Mouse (Mus musculus) ES-E14 (cell line): ENCODE results near the gene Rptor. TPM values are rescaled to one million over a fixed set of nuclear protein-coding genes. Genes with fewer than 3 reads are reported as not detected.

ENCODE experiments used
- DNase-seq: peaks from one replicate; pipeline ENCODE4 v3.0.0-alpha.2; 2013; ENCODE audit warnings: low read depth, low spot score
- H3K27ac ChIP-seq: 2 replicates; pipeline ENCODE4 v1.5.1; 2012; ENCODE audit warnings: low read depth, mild to moderate bottlenecking, low read length, moderate library complexity, mixed read lengths; ENCODE audit not compliant: poor library complexity, insufficient read depth, severe bottlenecking
- H3K36me3 ChIP-seq: 2 replicates; pipeline ENCODE4 v1.6.1; 2012; ENCODE audit warnings: mild to moderate bottlenecking, low read length, moderate library complexity, mixed read lengths; ENCODE audit not compliant: control insufficient read depth, poor library complexity, insufficient read depth, severe bottlenecking
- H3K4me1 ChIP-seq, 2 experiments: fragments of 150-350 bp in 1 of 2; sonication (generic) in 1 of 2; 2 replicates each; pipeline ENCODE4 v1.6.1; 2012; ENCODE audit warnings: low read length in 2 of 2, mild to moderate bottlenecking in 1 of 2, mixed read lengths in 1 of 2; ENCODE audit not compliant: control insufficient read depth in 2 of 2, insufficient read depth in 2 of 2, poor library complexity in 1 of 2
- H3K4me3 ChIP-seq, 2 experiments: fragments of 150-350 bp in 1 of 2; sonication (generic) in 1 of 2; 2 replicates each; pipeline ENCODE4 v1.5.1; 2012; ENCODE audit warnings: low read length in 2 of 2, low read depth in 1 of 2, mild to moderate bottlenecking in 1 of 2, mixed read lengths in 1 of 2; ENCODE audit not compliant: insufficient read depth in 1 of 2, poor library complexity in 1 of 2, severe bottlenecking in 1 of 2
- H3K9ac ChIP-seq: 2 replicates; pipeline ENCODE4 v1.6.1; 2012; ENCODE audit warnings: low read depth, mild to moderate bottlenecking, low read length, mixed read lengths; ENCODE audit not compliant: poor library complexity, insufficient read depth, severe bottlenecking
- H3K9me3 ChIP-seq: fragments of 150-350 bp; sonication (generic); 2 replicates; pipeline ENCODE4 v1.6.1; 2012; ENCODE audit warnings: low read depth, mild to moderate bottlenecking, low read length; ENCODE audit not compliant: control insufficient read depth, insufficient read depth
- CHD2 ChIP-seq: IDR thresholded peaks from 2 replicates; pipeline ENCODE4 v1.6.1; 2014; ENCODE audit warnings: mild to moderate bottlenecking, low read depth, low read length, inconsistent platforms
- HCFC1 ChIP-seq: IDR thresholded peaks from 2 replicates; pipeline ENCODE4 v1.6.1; 2012; ENCODE audit warnings: low read length, inconsistent platforms, borderline replicate concordance; ENCODE audit not compliant: insufficient read depth
- MAFK ChIP-seq: IDR thresholded peaks from 2 replicates; pipeline ENCODE4 v1.6.1; 2014; ENCODE audit warnings: mild to moderate bottlenecking, low read depth, low read length, inconsistent platforms; ENCODE audit not compliant: insufficient read depth
- ZC3H11A ChIP-seq: IDR thresholded peaks from 2 replicates; pipeline ENCODE4 v1.6.1; 2012; ENCODE audit warnings: low read depth, mild to moderate bottlenecking, inconsistent platforms, low read length, borderline replicate concordance
- ZNF384 ChIP-seq: IDR thresholded peaks from 2 replicates; pipeline ENCODE4 v1.6.1; 2012; ENCODE audit warnings: low read depth, low read length, inconsistent platforms
- in situ Hi-C, 2 experiments: fragments of 600-800 bp; cut with MboI; formaldehyde crosslinking; loops; one replicate each; pipeline ENCODE4 v1.15.1; 2025; ENCODE audit warnings: low sequenced_read_pairs in 2 of 2, inconsistent platforms in 1 of 2; ENCODE audit not compliant: unreplicated experiment in 2 of 2
- total RNA-seq: library from RNA; depleted of rRNA; stranded (reverse); fragments of 300-350 nt; gene quantifications from 2 replicates; pipeline ENCODE4 v1.2.3, GENCODE M21; 2012

Gene Rptor
- total RNA-seq, 1 experiment: 59.7 TPM

DNA sequence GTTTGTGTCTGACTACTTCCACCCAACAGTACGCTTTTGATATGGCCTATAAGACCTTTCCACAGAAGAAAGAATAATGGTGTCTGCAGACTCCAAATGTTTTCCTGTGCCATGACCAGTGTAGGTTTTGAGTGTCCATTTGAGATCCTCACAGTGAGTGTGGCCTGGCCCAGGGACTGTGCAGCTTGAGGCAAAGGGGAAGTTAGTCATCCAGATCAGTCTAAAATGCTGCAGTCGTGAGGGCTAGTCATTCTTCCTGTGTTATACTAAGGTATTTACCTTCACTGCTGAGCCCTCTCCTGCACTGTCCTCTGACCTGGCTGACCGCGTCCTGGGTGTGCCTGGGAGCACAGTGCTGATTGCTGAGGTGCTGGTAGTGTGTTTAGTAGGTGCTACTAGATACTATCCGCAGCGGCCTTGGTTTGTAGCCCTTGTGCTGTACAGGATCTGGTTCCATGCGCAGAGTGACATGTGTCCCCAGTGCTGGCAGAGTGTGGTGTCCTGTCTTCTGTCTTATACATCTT, 211.4 kb downstream of the Rptor start:
- DNase-seq: no peak
- H3K9ac ChIP-seq: no peak overlapping the region
- H3K4me3 ChIP-seq: no peak overlapping the region
- H3K27ac ChIP-seq: no peak overlapping the region
- H3K36me3 ChIP-seq: peaks cover 40% of the 10 kb centered on the region; the same call in 1 of the 2 replicates
- H3K4me1 ChIP-seq: no peaks in the 10 kb centered on the region
- in situ Hi-C loops: no loop called here
- no peak for TF ChIP-seq HCFC1
- no peaks in the 10 kb centered on the region for H3K9me3 ChIP-seq

DNA sequence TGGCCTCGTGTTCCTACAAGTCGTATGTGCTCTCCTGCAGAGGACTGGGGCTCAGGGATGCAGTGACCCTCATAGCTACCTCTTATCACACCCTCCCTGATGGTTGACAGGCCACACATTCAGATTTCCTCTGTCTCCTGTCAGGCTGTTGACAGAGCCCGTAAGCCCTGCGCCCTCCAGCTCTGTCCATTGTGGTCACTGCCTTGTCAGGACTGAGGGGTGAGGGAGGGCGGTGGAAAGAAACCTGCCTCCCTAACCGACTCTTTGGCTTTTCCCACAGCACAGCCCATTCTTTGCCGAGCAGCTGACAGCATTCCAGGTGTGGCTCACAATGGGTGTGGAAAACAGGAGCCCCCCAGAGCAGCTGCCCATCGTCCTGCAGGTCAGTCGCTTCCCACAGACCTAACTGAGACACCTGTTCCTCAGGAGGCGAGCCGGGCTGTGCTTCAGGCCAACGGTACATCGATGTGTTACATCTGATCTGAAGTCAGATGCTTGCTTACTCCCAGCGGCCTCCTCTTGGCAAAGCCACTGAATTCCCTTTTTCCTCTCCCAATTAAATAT, 214.2 kb downstream of the Rptor start:
- no peak for DNase-seq
- Histone ChIP-seq H3K36me3 (peaks cover 33% of the 10 kb centered on the region; the same call in 1 of the 2 replicates), H3K4me1 (no peaks in the 10 kb centered on the region), H3K4me3 (no peak overlapping the region), H3K9ac (no peak overlapping the region), H3K9me3 (no peaks in the 10 kb centered on the region), H3K27ac (no peak overlapping the region)
- TF ChIP-seq ZC3H11A: no peak
- no peak for TF ChIP-seq HCFC1
- no peak for TF ChIP-seq ZNF384
- no peak for TF ChIP-seq CHD2
- in situ Hi-C loops: no loop called here

- in situ Hi-C loops: no loop called here
- Histone ChIP-seq H3K9ac (no peak overlapping the region), H3K9me3 (no peaks in the 10 kb centered on the region), H3K4me3 (no peak overlapping the region), H3K27ac (no peak overlapping the region), H3K4me1 (no peaks in the 10 kb centered on the region), H3K36me3 (peaks cover 28% of the 10 kb centered on the region; the same call in 1 of the 2 replicates)
- DNase-seq: no peak
- TF ChIP-seq HCFC1 (no peak), ZC3H11A (no peak), ZNF384 (no peak), MAFK (no peak)
These were observed 214.7 kb downstream of the Rptor start for GRCm38 (mm10) chr11:119817362-119817837.

DNA sequence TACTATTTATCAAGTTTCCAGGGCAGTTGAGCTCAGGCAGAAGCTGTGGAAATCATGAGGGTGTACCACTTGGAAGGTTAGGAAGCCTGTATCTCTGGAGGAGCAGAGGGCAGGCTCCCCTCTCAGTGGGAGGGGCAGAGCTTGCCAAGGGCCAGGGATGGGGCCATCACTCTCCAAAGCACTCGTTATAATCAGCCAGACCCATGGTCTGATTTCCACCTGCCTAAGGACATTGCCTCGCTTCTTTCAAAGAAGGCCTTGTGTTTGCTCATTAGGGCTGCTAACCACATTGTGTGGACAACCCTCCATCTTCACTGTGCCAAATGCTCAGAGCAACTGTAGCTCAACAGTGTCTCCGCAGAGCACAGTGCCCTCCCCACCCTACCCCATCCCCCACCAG, 215.2 kb downstream of the Rptor start:
- Histone ChIP-seq H3K9ac (no peak overlapping the region), H3K9me3 (no peaks in the 10 kb centered on the region), H3K27ac (no peak overlapping the region), H3K36me3 (peaks cover 25% of the 10 kb centered on the region; the same call in 1 of the 2 replicates), H3K4me3 (no peak overlapping the region), H3K4me1 (no peaks in the 10 kb centered on the region)
- TF ChIP-seq ZC3H11A: no peak
- no peak for TF ChIP-seq MAFK
- TF ChIP-seq CHD2: no peak
- TF ChIP-seq HCFC1: no peak
- TF ChIP-seq ZNF384: no peak
- in situ Hi-C loops: no loop called here
- no peak for DNase-seq

DNA sequence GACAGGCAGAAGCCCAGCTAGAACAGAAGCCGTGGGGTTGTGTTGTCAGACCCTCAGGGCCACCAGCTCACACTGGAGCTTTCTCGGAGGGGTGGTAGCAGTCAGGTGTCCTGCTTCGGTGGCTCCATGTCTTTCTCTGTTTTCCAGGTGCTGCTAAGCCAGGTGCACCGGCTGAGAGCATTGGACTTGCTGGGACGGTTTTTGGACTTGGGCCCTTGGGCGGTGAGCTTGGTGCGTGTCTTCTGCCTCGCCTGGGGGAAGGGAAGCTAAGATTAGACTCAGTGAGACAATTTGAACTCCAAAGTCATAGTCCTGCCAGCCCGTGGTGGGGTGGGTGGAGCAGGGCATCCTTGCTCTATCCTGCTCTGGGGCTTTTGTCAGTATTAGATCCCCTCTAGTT, 218.8 kb downstream of the Rptor start:
- Histone ChIP-seq H3K27ac (no peak overlapping the region), H3K4me3 (no peak overlapping the region), H3K9ac (no peak overlapping the region), H3K4me1 (no peaks in the 10 kb centered on the region), H3K9me3 (no peaks in the 10 kb centered on the region), H3K36me3 (peaks cover 23% of the 10 kb centered on the region; the same call in 1 of the 2 replicates)
- in situ Hi-C loops: no loop called here
- TF ChIP-seq CHD2: no peak
- TF ChIP-seq MAFK: no peak
- TF ChIP-seq ZC3H11A: no peak
- no peak for TF ChIP-seq HCFC1
- TF ChIP-seq ZNF384: no peak
- DNase-seq: no peak
